Mouse (Mus musculus) gastrocnemius, adult 2 months (tissue): Measurements from ENCODE around the gene Syn3. TPM values are rescaled to one million over a fixed set of nuclear protein-coding genes. Genes with fewer than 3 reads are reported as not detected.

Experiments
- DNase-seq: peaks from one replicate; pipeline ENCODE4 v3.0.0; 2022
- H3K27ac ChIP-seq: fragments of 200-600 bp; 2 replicates; pipeline ENCODE4 v1.8.1; 2022; ENCODE audit warnings: mild to moderate bottlenecking
- H3K4me3 ChIP-seq: fragments of 200-600 bp; 2 replicates; pipeline ENCODE4 v1.8.1; 2022; ENCODE audit warnings: mild to moderate bottlenecking, moderate library complexity
- CTCF ChIP-seq: fragments of 200-600 bp; IDR thresholded peaks from 2 replicates; pipeline ENCODE4 v1.8.1; 2022; ENCODE audit warnings: antibody characterized with exemption, mild to moderate bottlenecking, moderate library complexity
- intact Hi-C: fragments of 180-260 bp; cut with DNase I; formaldehyde crosslinking; loops from one replicate; pipeline ENCODE4 v1.15.1; 2025
- total RNA-seq, 2 experiments: library from RNA; stranded (reverse); gene quantifications; 2 replicates each; pipeline ENCODE4 v1.2.3; 2021

The Syn3 gene
- total RNA-seq, 2 experiments from 2014 or later = 0.28 TPM

DNA sequence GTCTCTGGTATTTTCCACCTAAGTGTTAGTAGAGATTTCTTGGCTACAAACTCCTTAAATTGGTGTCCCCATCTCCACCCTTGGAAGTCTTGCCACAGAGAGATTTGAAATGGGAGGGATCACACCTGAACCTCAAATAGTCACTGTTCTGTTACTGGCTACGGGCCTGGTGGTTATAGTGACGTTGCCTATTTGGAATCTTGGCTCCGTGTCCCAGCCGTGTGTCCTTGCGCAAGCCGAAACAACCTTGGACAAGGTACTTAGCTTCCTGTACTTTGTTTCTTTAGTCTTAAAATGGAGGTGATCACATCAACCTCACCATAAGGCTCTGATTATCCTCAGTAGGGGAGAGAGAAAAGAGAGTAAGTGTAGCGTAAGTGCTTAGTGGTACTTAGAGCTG, 212.2 kb downstream of the Syn3 start:
- TF ChIP-seq CTCF = no peak
- DNase-seq = no peak
- no peak overlapping the region for H3K27ac ChIP-seq
- intact Hi-C loops = no loop called here
- no peak overlapping the region for H3K4me3 ChIP-seq

- intact Hi-C loops = no loop called here
- H3K27ac ChIP-seq = 0 out of 2 replicates have a peak overlapping the region, but pooled peaks have one; percentile 6
- TF ChIP-seq CTCF = no peak; the same call in 1 of the 2 replicates
- H3K4me3 ChIP-seq = no peak overlapping the region
- no peak for DNase-seq
Measured at GRCm38 (mm10) chr10:86281238-86281637, 217.5 kb downstream of the Syn3 start.

GRCm38 (mm10) chr10:86279579-86280168, 219.0 kb downstream of the Syn3 start:
- no peak for DNase-seq
- no peak overlapping the region for H3K4me3 ChIP-seq
- no peak overlapping the region for H3K27ac ChIP-seq
- intact Hi-C loops = no loop called here
- no peak for TF ChIP-seq CTCF

DNA sequence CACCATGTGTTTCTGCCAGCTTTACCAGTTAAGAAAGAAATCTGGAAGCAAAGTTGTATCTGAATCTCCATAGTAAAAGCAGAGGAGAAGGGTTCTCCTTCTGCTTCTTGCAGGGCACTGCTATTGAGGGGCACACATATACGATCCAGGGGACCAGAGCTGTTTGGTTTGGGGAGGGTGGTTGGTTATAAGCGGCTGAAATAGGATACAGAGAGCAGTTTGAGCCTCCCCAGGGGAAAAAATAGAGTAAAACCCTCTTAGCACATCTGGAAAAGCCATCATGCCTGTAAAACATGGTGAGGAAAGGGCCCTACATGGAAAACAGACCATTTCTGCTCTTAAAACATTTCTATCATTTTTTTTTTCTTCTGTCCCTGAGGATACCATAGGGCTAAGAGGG, 220.2 kb downstream of the Syn3 start:
- DNase-seq = no peak
- TF ChIP-seq CTCF = no peak
- H3K27ac ChIP-seq = peak overlapping the region; percentile 43
- intact Hi-C loops = no loop called here
- H3K4me3 ChIP-seq = no peak overlapping the region

- Histone ChIP-seq H3K4me3 (no peak overlapping the region), H3K27ac (no peak overlapping the region)
- no peak for TF ChIP-seq CTCF
- no peak for DNase-seq
- intact Hi-C loops = no loop called here
Measured at GRCm38 (mm10) chr10:86277327-86277726, 221.4 kb downstream of the Syn3 start.

DNA sequence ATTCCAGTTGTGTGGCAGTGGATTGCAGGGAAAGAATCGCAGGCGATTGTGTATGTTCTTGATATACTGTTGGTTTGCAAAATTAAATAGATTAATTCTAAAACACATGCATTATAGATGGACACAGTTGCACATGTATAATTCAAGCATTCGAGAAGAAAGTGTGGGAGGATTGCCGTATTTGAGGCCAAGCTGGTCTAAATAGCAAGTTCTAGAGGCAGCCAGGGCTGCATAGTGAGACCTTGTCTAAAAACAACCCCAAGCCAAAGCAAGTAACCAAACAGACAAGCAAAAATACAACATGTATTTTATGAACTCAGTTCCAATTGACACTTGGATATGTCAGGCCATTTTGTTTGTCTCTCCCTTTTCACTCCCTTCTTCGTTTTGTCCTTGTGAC, 223.1 kb downstream of the Syn3 start:
- TF ChIP-seq CTCF = no peak
- H3K4me3 ChIP-seq = no peak overlapping the region
- intact Hi-C loops = no loop called here
- H3K27ac ChIP-seq = no peak overlapping the region
- no peak for DNase-seq

GRCm38 (mm10) chr10:86273410-86274191, 225.1 kb downstream of the Syn3 start:
- H3K27ac ChIP-seq = peak overlapping the region; percentile 81
- no peak for TF ChIP-seq CTCF
- DNase-seq = peak; percentile 54
- intact Hi-C loops = no loop called here
- H3K4me3 ChIP-seq = no peak overlapping the region

GRCm38 (mm10) chr10:86272826-86273225, 225.9 kb downstream of the Syn3 start:
- H3K27ac ChIP-seq = peak overlapping the region; percentile 81
- no peak overlapping the region for H3K4me3 ChIP-seq
- no peak for TF ChIP-seq CTCF
- DNase-seq = no peak
- intact Hi-C loops = no loop called here

- no peak for DNase-seq
- TF ChIP-seq CTCF = no peak
- intact Hi-C loops = no loop called here
- peak overlapping the region; percentile 66 for H3K27ac ChIP-seq
- H3K4me3 ChIP-seq = no peak overlapping the region
Measured at GRCm38 (mm10) chr10:86270254-86270653, 228.4 kb downstream of the Syn3 start.

DNA sequence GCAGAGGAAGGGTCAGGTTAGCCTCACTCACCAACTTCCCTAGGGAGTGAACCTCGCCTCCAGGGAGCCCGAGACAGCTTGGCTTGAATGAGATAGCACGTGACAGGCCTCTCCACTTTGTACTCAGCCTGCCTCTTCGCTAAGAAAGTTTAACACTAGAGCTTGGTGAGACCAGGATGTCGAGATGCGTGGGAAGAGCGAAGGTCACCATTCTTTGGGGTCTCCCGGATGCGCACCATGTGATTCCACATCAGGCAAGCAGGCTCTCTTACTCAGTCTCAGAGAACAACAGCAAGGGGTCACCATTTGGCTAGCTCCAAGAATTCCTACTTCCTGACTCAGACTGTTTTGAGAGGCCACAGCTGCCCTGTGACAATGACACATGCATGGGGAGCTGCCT, 234.1 kb downstream of the Syn3 start:
- Histone ChIP-seq H3K27ac (peak overlapping the region; percentile 36; the same call in 1 of the 2 replicates), H3K4me3 (no peak overlapping the region)
- TF ChIP-seq CTCF = no peak
- intact Hi-C loops = no loop called here
- DNase-seq = peak; percentile 31

DNA sequence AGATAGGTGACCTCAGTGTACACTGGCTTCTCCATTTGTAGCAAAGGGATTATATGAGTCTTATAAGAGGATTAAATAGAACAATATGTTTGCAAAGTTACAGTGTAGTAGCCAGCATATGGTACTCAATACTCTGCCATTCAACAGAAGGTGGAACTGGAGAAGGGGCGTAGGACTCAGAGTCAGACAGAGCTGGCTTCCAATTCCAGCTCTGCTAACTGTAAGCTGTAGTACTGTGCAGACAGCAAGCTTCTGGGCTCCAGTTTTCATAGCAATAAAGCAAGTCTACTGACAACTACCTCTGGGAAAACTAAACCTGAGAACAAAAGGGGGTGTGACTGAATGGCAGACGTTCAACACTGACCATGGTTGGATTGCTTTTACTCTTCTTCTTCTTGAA, 237.0 kb downstream of the Syn3 start:
- no peak overlapping the region for H3K4me3 ChIP-seq
- no peak for DNase-seq
- intact Hi-C loops = no loop called here
- no peak for TF ChIP-seq CTCF
- H3K27ac ChIP-seq = no peak overlapping the region

DNA sequence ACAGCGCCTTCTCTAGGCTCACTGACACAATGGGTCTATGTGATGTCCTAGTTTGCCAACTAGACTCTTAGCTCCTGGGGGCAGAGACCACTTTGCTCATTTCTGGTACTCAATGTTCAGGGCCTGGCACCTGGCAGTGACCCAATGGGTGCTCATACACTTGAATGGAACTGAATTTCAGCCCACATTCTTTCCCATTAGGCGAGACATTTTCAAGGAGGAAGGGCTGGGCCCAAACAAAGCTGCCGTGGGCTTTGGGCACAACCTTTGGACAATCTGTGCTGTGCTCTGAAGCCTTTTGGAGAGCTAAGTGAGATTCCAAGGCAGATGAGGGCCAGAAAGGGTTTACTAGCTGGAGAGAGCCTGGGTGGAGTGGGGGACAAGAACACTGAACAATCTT, 239.7 kb downstream of the Syn3 start:
- no peak for TF ChIP-seq CTCF
- DNase-seq = no peak
- no peak overlapping the region for H3K27ac ChIP-seq
- intact Hi-C loops = no loop called here
- H3K4me3 ChIP-seq = no peak overlapping the region

DNA sequence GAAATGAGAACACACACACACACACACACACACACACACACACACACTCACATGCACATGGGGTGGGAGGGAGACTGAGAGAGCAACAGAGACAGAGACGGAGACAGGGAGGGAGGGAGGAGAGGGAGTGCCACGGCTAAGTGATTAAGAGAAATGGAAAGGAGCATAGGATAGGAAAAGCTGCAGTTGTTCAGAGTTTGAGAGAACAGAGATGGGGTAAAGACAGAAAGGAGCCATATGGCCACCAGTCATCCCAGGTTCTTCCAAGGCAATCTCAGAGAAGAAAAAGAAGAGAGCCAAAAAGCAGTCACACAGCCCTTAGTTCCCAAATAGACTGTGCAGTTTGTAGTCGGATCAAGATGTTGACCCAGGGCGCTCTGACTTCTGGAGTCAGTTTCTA, 240.7 kb downstream of the Syn3 start:
- intact Hi-C loops = no loop called here
- no peak for DNase-seq
- TF ChIP-seq CTCF = no peak
- H3K4me3 ChIP-seq = no peak overlapping the region
- H3K27ac ChIP-seq = no peak overlapping the region

- intact Hi-C loops = no loop called here
- no peak for DNase-seq
- TF ChIP-seq CTCF = no peak
- H3K27ac ChIP-seq = no peak overlapping the region
- no peak overlapping the region for H3K4me3 ChIP-seq
Measured at GRCm38 (mm10) chr10:86257045-86257444, 241.7 kb downstream of the Syn3 start.
